19 mouse cellular contexts compared by ENCODE assay signal in genomic region chr3:108129804-108130203, GRCm38 (mm10). TPM values are rescaled to one million over a fixed set of nuclear protein-coding genes. Genes with fewer than 3 reads are reported as not detected.
"Had no signal": no experiment of that assay in that cellular context is flagged by ENCODE, and none has a peak within 500 bp of the region (broad histone marks: within the 10 kb centered on the region; RNA-seq: fewer than 3 reads in every experiment).

No protein-coding gene starts in this region.

- DNase-seq: kidney, adult 11 months; kidney, adult 9 months; kidney, postnatal 4 days; lung, adult 2 months; lung, postnatal 10 days; lung, postnatal 4 days; retina, postnatal 1 day; right cerebral cortex, postnatal 4 days; spleen, adult 18-20 months; thymus, postnatal 36 days had no signal

- H3K4me3 ChIP-seq: layer of hippocampus, adult 2 months; limb, embryonic 10.5 days; megakaryocyte, embryonic 14.5 days; midbrain, embryonic 12.5 days; neural tube, embryonic 13.5 days had no signal

- ATAC-seq: midbrain, embryonic 16.5 days had no signal

- H3K9me3 ChIP-seq: limb, embryonic 10.5 days; megakaryocyte, embryonic 14.5 days; midbrain, embryonic 12.5 days; neural tube, embryonic 13.5 days had no signal

- H3K27ac ChIP-seq: kidney, postnatal 0 days; layer of hippocampus, adult 2 months; limb, embryonic 10.5 days; midbrain, embryonic 12.5 days; neural tube, embryonic 13.5 days had no signal

- H3K4me2 ChIP-seq: midbrain, embryonic 12.5 days; neural tube, embryonic 13.5 days had no signal

- H3K9ac ChIP-seq: midbrain, embryonic 12.5 days; neural tube, embryonic 13.5 days had no signal

- H3K27me3 ChIP-seq: megakaryocyte, embryonic 14.5 days; midbrain, embryonic 12.5 days; neural tube, embryonic 13.5 days had no signal

- H3K36me3 ChIP-seq: midbrain, embryonic 12.5 days; neural tube, embryonic 13.5 days had no signal

RNA-seq across cellular contexts. Expression of gene Gpr61, which starts 24.9 kb away (rescaled TPM):
- polyA plus RNA-seq: kidney, postnatal 0 days; lung, adult 2 months had no signal

RNA-seq across cellular contexts. Expression of gene Gnat2, which starts 37.2 kb away (rescaled TPM):
- total RNA-seq: layer of hippocampus, adult 2 months; layer of hippocampus, postnatal 10 days; left cerebral cortex, postnatal 14 days had no signal
- polyA plus RNA-seq: lung, adult 2 months had no signal
